In genomic region chr2:62498086-62498485, GRCm38 (mm10) we compare ENCODE assay signal across 24 mouse cellular contexts. TPM values are rescaled to one million over a fixed set of nuclear protein-coding genes. Genes with fewer than 3 reads are reported as not detected.
"Had no signal": no experiment of that assay in that cellular context is flagged by ENCODE, and none has a peak within 500 bp of the region (broad histone marks: within the 10 kb centered on the region; RNA-seq: fewer than 3 reads in every experiment).

No protein-coding gene starts in this region.

- DNase-seq: liver, postnatal 0 days; lung, adult 2 months; lung, postnatal 14 days; lung, postnatal 36 days; right cerebral cortex, postnatal 14 days; thymus, adult 18-20 months; thymus, postnatal 14 days; thymus, postnatal 36 days had no signal

- H3K27ac ChIP-seq: lung, embryonic 15.5 days; macrophage; midbrain, embryonic 13.5 days; midbrain, embryonic 15.5 days; neural tube, embryonic 12.5 days; stomach, embryonic 15.5 days; stomach, postnatal 0 days had no signal

- H3K4me1 ChIP-seq: lung, embryonic 15.5 days; megakaryocyte, embryonic 14.5 days; midbrain, embryonic 13.5 days; midbrain, embryonic 15.5 days; neural tube, embryonic 12.5 days; stomach, embryonic 15.5 days had no signal

- H3K4me3 ChIP-seq: lung, embryonic 15.5 days; megakaryocyte, embryonic 14.5 days; midbrain, embryonic 13.5 days; midbrain, embryonic 15.5 days; neural tube, embryonic 12.5 days; stomach, embryonic 15.5 days had no signal

- H3K36me3 ChIP-seq: lung, embryonic 15.5 days; midbrain, embryonic 13.5 days; midbrain, embryonic 15.5 days; neural tube, embryonic 12.5 days; stomach, embryonic 15.5 days had no signal

- H3K9me3 ChIP-seq: lung, embryonic 15.5 days; megakaryocyte, embryonic 14.5 days; midbrain, embryonic 13.5 days; midbrain, embryonic 15.5 days; neural tube, embryonic 12.5 days; stomach, embryonic 15.5 days had no signal

- ATAC-seq: liver, postnatal 0 days; lung, postnatal 0 days; midbrain, embryonic 13.5 days; midbrain, embryonic 15.5 days had no signal

- H3K4me2 ChIP-seq: lung, embryonic 15.5 days; midbrain, embryonic 11.5 days; midbrain, embryonic 13.5 days; midbrain, embryonic 15.5 days; neural tube, embryonic 12.5 days; stomach, embryonic 15.5 days had no signal

- H3K9ac ChIP-seq: liver, postnatal 0 days; lung, embryonic 15.5 days; midbrain, embryonic 13.5 days; midbrain, embryonic 15.5 days; neural tube, embryonic 12.5 days; stomach, embryonic 15.5 days had no signal

- H3K27me3 ChIP-seq: lung, embryonic 15.5 days; megakaryocyte, embryonic 14.5 days; midbrain, embryonic 13.5 days; midbrain, embryonic 15.5 days; neural tube, embryonic 12.5 days; stomach, embryonic 15.5 days had no signal

RNA-seq across cellular contexts. Expression of gene Gcg, which starts 14.6 kb away (rescaled TPM):
- total RNA-seq: megakaryocyte progenitor cell, adult 5-6 weeks; midbrain, postnatal 0 days; monocyte, adult 5-6 weeks; neutrophil, adult 5-6 weeks had no signal
- polyA plus RNA-seq: liver, postnatal 0 days; lung, adult 2 months; lung, postnatal 0 days; macrophage; midbrain, embryonic 11.5 days; neural tube, embryonic 12.5 days; spleen, adult 2 months; testis, adult 2 months had no signal
